Mouse (Mus musculus) liver, adult 2 months (tissue): Measurements from ENCODE around the gene Lbhd2.

Source experiments
- CTCF ChIP-seq: fragments of 200-500 bp; IDR thresholded peaks from 2 replicates; pipeline ENCODE4 v1.5.1; 2011; ENCODE audit warnings: low read depth, low read length, control low read depth
- POLR2A ChIP-seq: fragments of 200-500 bp; IDR thresholded peaks from 2 replicates; pipeline ENCODE4 v1.6.1; 2011; ENCODE audit warnings: low read length, control low read depth; ENCODE audit not compliant: insufficient read depth; ENCODE audit errors: extremely low read depth

DNA sequence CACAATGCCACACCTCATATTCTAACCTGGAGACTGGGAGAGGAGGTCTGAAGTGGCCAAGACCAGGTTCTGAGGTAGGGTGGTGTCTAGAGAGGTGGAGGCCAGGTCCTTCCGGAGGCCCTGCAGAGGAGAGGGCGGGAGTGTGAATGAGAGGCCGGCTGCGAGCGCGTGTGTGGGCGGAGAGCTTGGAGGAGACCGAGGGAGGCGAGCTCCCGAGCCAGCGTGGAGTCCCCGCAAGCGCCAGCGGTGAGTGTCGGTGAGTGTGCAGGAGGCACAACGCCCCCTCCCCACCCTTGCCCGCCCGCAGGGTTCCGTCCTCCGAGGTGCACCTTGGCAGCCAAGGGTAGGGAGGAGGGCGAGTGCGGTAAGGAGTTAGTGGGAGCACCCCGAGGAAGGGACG is at the start of gene Lbhd2:
- TF ChIP-seq POLR2A (no peak), CTCF (no peak)
